In the genomic region with DNA sequence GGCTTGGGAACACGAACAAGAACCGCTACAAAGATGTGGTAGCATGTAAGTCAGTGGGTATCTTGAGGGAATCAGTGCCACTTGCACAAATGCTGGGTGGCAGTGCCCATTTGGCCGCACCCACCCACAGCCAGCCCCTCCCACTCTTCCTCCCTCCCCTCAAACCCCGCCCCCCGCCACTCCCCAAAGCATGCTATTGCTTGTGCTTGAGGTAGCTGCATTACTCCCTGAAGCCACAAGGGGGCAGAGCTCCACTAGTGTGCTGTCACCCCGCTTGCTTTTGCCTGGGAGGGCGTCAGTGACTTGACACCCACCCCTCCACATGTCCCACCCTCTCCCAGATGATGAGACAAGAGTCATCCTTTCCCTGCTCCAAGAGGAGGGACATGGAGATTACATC, we compare ENCODE assay signal across 10 mouse cellular contexts. TPM values are rescaled to one million over a fixed set of nuclear protein-coding genes. Genes with fewer than 3 reads are reported as not detected.
DNase-seq lines count a peak whose midpoint lies in the region; ATAC-seq lines count a peak whose summit lies in the region.
"Had no signal": no experiment of that assay in that cellular context is flagged by ENCODE, and none has a peak within 500 bp of the region (broad histone marks: within the 10 kb centered on the region; RNA-seq: fewer than 3 reads in every experiment).

No protein-coding gene starts in this region.

- peaks cover 16% of the 10 kb centered on the region for H3K27me3 ChIP-seq in heart, embryonic 12.5 days (replicated peaks)
- peaks cover 19% of the 10 kb centered on the region; the same call in 1 of the 2 replicates for H3K27me3 ChIP-seq in limb, embryonic 11.5 days (ENCODE audit: control insufficient read depth, insufficient read depth, low read length)
- H3K27me3 ChIP-seq in neural tube, embryonic 11.5 days (ENCODE audit: control insufficient read depth, insufficient read depth, low read length), result peaks cover 26% of the 10 kb centered on the region

- ATAC-seq in heart, embryonic 12.5 days (ENCODE audit: insufficient number of reproducible peaks, low FRiP score), result 0 out of 2 replicates have a peak, but pooled peaks have one; percentile 26
- ATAC-seq in limb, embryonic 11.5 days (ENCODE audit: insufficient number of reproducible peaks, low FRiP score, low TSS enrichment, low read depth), result no peak
- ATAC-seq in neural tube, embryonic 11.5 days (ENCODE audit: insufficient read depth, low FRiP score, low TSS enrichment), result 0 out of 2 replicates have a peak, but pooled peaks have one; percentile 13

- no peak overlapping the region for H3K4me3 ChIP-seq in heart, embryonic 12.5 days
- no peak overlapping the region for H3K4me3 ChIP-seq in limb, embryonic 11.5 days (ENCODE audit: low read depth, low read length)
- H3K4me3 ChIP-seq in neural tube, embryonic 11.5 days (ENCODE audit: low read depth, low read length), result no peak overlapping the region
- H3K4me3 ChIP-seq: erythroblast, embryonic 14.5 days; myocyte had no signal

- H3K36me3 ChIP-seq in heart, embryonic 12.5 days, result no peaks in the 10 kb centered on the region
- no peaks in the 10 kb centered on the region for H3K36me3 ChIP-seq in limb, embryonic 11.5 days (ENCODE audit: control insufficient read depth, insufficient read depth, low read length)
- H3K36me3 ChIP-seq in neural tube, embryonic 11.5 days (ENCODE audit: control insufficient read depth, insufficient read depth, low read length), result no peaks in the 10 kb centered on the region

- H3K4me2 ChIP-seq in heart, embryonic 12.5 days, result no peak overlapping the region
- H3K4me2 ChIP-seq in limb, embryonic 11.5 days (ENCODE audit: low read depth, severe bottlenecking), result no peak overlapping the region
- H3K4me2 ChIP-seq in neural tube, embryonic 11.5 days (ENCODE audit: low read depth), result no peak overlapping the region

- H3K9me3 ChIP-seq in heart, embryonic 12.5 days (replicated peaks), result no peaks in the 10 kb centered on the region
- no peaks in the 10 kb centered on the region for H3K9me3 ChIP-seq in limb, embryonic 11.5 days (ENCODE audit: control insufficient read depth, low read length)
- H3K9me3 ChIP-seq in neural tube, embryonic 11.5 days (ENCODE audit: control insufficient read depth, low read length), result no peaks in the 10 kb centered on the region

- WGBS in heart, embryonic 12.5 days, result 15% methylated on average over 7 of the region's 7 CpGs
- 12% methylated on average over 7 of the region's 7 CpGs for WGBS in limb, embryonic 11.5 days
- 22% methylated on average over 7 of the region's 7 CpGs for WGBS in neural tube, embryonic 11.5 days

- H3K4me1 ChIP-seq in heart, embryonic 12.5 days (replicated peaks), result peaks cover 4% of the 10 kb centered on the region; the same call in 1 of the 2 replicates
- H3K4me1 ChIP-seq in limb, embryonic 11.5 days (ENCODE audit: control insufficient read depth, insufficient read depth, low read length), result no peaks in the 10 kb centered on the region
- H3K4me1 ChIP-seq in neural tube, embryonic 11.5 days (ENCODE audit: control insufficient read depth, insufficient read depth, low read length), result no peaks in the 10 kb centered on the region

- no peak overlapping the region for H3K9ac ChIP-seq in heart, embryonic 12.5 days
- H3K9ac ChIP-seq in limb, embryonic 11.5 days (ENCODE audit: low read length), result no peak overlapping the region
- H3K9ac ChIP-seq in neural tube, embryonic 11.5 days (ENCODE audit: low read length), result no peak overlapping the region

- peak; percentile 63 to 64 for DNase-seq in left cerebral cortex, adult 18-20 months (ENCODE audit: low spot score in 2 of 2)
- DNase-seq in left cerebral cortex, postnatal 36 days (ENCODE audit: low spot score in 2 of 2), result no peak
- peak; percentile 70 for DNase-seq in Muller cell, postnatal 12 days (ENCODE audit: inconsistent ontology term)
- DNase-seq in cerebellum, postnatal 10 days, result peak; percentile 85 to 87
- peak; percentile 67 for DNase-seq in limb, embryonic 11.5 days (ENCODE audit: low spot score)
- peak; percentile 67 for DNase-seq in neural tube, embryonic 11.5 days (ENCODE audit: low spot score)
- DNase-seq in thymus, postnatal 0 days (ENCODE audit: low spot score), result peak; percentile 87

- H3K27ac ChIP-seq in heart, embryonic 12.5 days (ENCODE audit: poor library complexity, severe bottlenecking), result no peak overlapping the region
- no peak overlapping the region for H3K27ac ChIP-seq in limb, embryonic 11.5 days (replicated peaks; ENCODE audit: low read depth, low read length)
- no peak overlapping the region for H3K27ac ChIP-seq in neural tube, embryonic 11.5 days (ENCODE audit: low read depth, low read length)

- intact Hi-C loops in left cerebral cortex, postnatal 36 days (cut with DNase I), result no loop called here

RNA-seq across cellular contexts. Expression of gene Ptpn18, which starts 3.2 kb away (rescaled TPM):
- 1 to 10 TPM; 3.0 to 4.5 TPM for total RNA-seq in left cerebral cortex, adult 18-20 months (2021)
- total RNA-seq in left cerebral cortex, postnatal 36 days (2021), result 1 to 10 TPM; 3.5 to 6.1 TPM
- polyA plus RNA-seq in heart, embryonic 12.5 days (2016; fragmentation: Nextera tagmentation; extraction: Ambion mirVana), result 10.4 and 10.8 TPM in 2 replicates
- 7.6 and 7.9 TPM in 2 replicates for polyA plus RNA-seq in limb, embryonic 11.5 days (2014; fragmentation: Nextera tagmentation; extraction: Ambion mirVana)
- 6.6 and 8.0 TPM in 2 replicates for polyA plus RNA-seq in neural tube, embryonic 11.5 days (2014; fragmentation: Nextera tagmentation; extraction: Ambion mirVana)
- polyA plus RNA-seq in thymus, postnatal 0 days (2015; fragmentation: Nextera tagmentation; extraction: Ambion mirVana), result 238 and 248 TPM in 2 replicates

RNA-seq across cellular contexts. Expression of gene Imp4, which starts 23.1 kb away (rescaled TPM):
- 10 to 100 TPM; 34.2 to 36.5 TPM for total RNA-seq in left cerebral cortex, adult 18-20 months (2021)
- 10 to 100 TPM; 29.7 to 35.1 TPM for total RNA-seq in left cerebral cortex, postnatal 36 days (2021)
- 65.9 and 74.8 TPM in 2 replicates for polyA plus RNA-seq in heart, embryonic 12.5 days (2016; fragmentation: Nextera tagmentation; extraction: Ambion mirVana)
- polyA plus RNA-seq in limb, embryonic 11.5 days (2014; fragmentation: Nextera tagmentation; extraction: Ambion mirVana), result 102 and 118 TPM in 2 replicates
- 107 and 108 TPM in 2 replicates for polyA plus RNA-seq in neural tube, embryonic 11.5 days (2014; fragmentation: Nextera tagmentation; extraction: Ambion mirVana)
- polyA plus RNA-seq in thymus, postnatal 0 days (2015; fragmentation: Nextera tagmentation; extraction: Ambion mirVana), result 98.7 and 108 TPM in 2 replicates

RNA-seq across cellular contexts. Expression of gene Ccdc115, which starts 23.3 kb away (rescaled TPM):
- 10 to 100 TPM; 12.9 to 15.9 TPM for total RNA-seq in left cerebral cortex, adult 18-20 months (2021)
- 10 to 100 TPM; 15.2 to 16.5 TPM for total RNA-seq in left cerebral cortex, postnatal 36 days (2021)
- polyA plus RNA-seq in heart, embryonic 12.5 days (2016; fragmentation: Nextera tagmentation; extraction: Ambion mirVana), result 45.9 and 46.6 TPM in 2 replicates
- 52.6 and 53.8 TPM in 2 replicates for polyA plus RNA-seq in limb, embryonic 11.5 days (2014; fragmentation: Nextera tagmentation; extraction: Ambion mirVana)
- polyA plus RNA-seq in neural tube, embryonic 11.5 days (2014; fragmentation: Nextera tagmentation; extraction: Ambion mirVana), result 63.3 and 71.2 TPM in 2 replicates
- polyA plus RNA-seq in thymus, postnatal 0 days (2015; fragmentation: Nextera tagmentation; extraction: Ambion mirVana), result 52.3 and 54.7 TPM in 2 replicates

RNA-seq across cellular contexts. Expression of gene Prss39, which starts 35.4 kb away (rescaled TPM):
- total RNA-seq in left cerebral cortex, adult 18-20 months (2021), result not detected
- total RNA-seq in left cerebral cortex, postnatal 36 days (2021), result not detected
- not detected in 2 replicates for polyA plus RNA-seq in heart, embryonic 12.5 days (2016; fragmentation: Nextera tagmentation; extraction: Ambion mirVana)
- polyA plus RNA-seq in limb, embryonic 11.5 days (2014; fragmentation: Nextera tagmentation; extraction: Ambion mirVana), result not detected in 2 replicates
- not detected in 2 replicates for polyA plus RNA-seq in neural tube, embryonic 11.5 days (2014; fragmentation: Nextera tagmentation; extraction: Ambion mirVana)
- not detected in 2 replicates for polyA plus RNA-seq in thymus, postnatal 0 days (2015; fragmentation: Nextera tagmentation; extraction: Ambion mirVana)
- polyA plus RNA-seq: erythroblast, embryonic 14.5 days; myocyte had no signal

Comparison
In these comparisons a context has a peak if more than half of its experiments do, and no peak if none do; other contexts are left out.
1. DNase-seq: peak in left cerebral cortex, adult 18-20 months (2 of 2), Muller cell, postnatal 12 days (single experiment), cerebellum, postnatal 10 days (2 of 2), limb, embryonic 11.5 days (single experiment), neural tube, embryonic 11.5 days (single experiment) and thymus, postnatal 0 days (single experiment); none in left cerebral cortex, postnatal 36 days (0 of 2).
2. RNA of gene Ptpn18, which starts 3.2 kb away (polyA plus RNA-seq): 238 to 248 TPM in thymus, postnatal 0 days; 10.4 to 10.8 TPM in heart, embryonic 12.5 days, 7.6 to 7.9 TPM in limb, embryonic 11.5 days and 6.6 to 8.0 TPM in neural tube, embryonic 11.5 days; every median in the first group is over 10 times any median in the second.